Mouse (Mus musculus) cerebellum, adult 2 months (tissue): ENCODE measurements around the gene Tex36. TPM values are rescaled to one million over a fixed set of nuclear protein-coding genes. Genes with fewer than 3 reads are reported as not detected.
A peak's percentile ranks its signal among the peaks of the same experiment; 100 is the strongest.

Experiments
- DNase-seq, 2 experiments: peaks; one replicate each; pipeline ENCODE4 v3.0.0; 2021
- H3K27ac ChIP-seq: fragments of 200-500 bp; 2 replicates; pipeline ENCODE4 v1.5.1; 2012; ENCODE audit warnings: low read length, control low read depth, inconsistent platforms; ENCODE audit not compliant: insufficient read depth
- H3K27me3 ChIP-seq: fragments of 200-500 bp; 2 replicates; pipeline ENCODE4 v1.6.1; 2012; ENCODE audit warnings: inconsistent platforms, mild to moderate bottlenecking, low read length, moderate library complexity; ENCODE audit not compliant: control insufficient read depth, insufficient read depth
- H3K4me1 ChIP-seq: fragments of 200-500 bp; 2 replicates; pipeline ENCODE4 v1.6.1; 2011; ENCODE audit warnings: low read length; ENCODE audit not compliant: control insufficient read depth, insufficient read depth
- H3K4me3 ChIP-seq: fragments of 200-500 bp; replicated peaks from 2 replicates; pipeline ENCODE3; 2011; ENCODE audit warnings: mild to moderate bottlenecking, low read depth, low read length, control low read depth; ENCODE audit not compliant: insufficient read depth
- CTCF ChIP-seq: fragments of 200-500 bp; IDR thresholded peaks from 2 replicates; pipeline ENCODE4 v1.5.1; 2011; ENCODE audit warnings: low read depth, mild to moderate bottlenecking, control low read depth, low read length, moderate library complexity, borderline replicate concordance; ENCODE audit not compliant: insufficient read depth
- POLR2A ChIP-seq: fragments of 200-500 bp; IDR thresholded peaks from 2 replicates; pipeline ENCODE4 v1.6.1; 2011; ENCODE audit warnings: low read length, control low read depth, borderline replicate concordance; ENCODE audit not compliant: insufficient read depth
- WGBS: fragments of 180-500 bp; shearing (Covaris S2); methylation state at CpG from one replicate; pipeline ENCODE4 v1.1.7; 2018; 5-methylcytosine and 5-hydroxymethylcytosine counted together
- polyA plus RNA-seq: library from polyadenylated mRNA; depleted of rRNA; stranded (reverse); fragments of >200 nt; gene quantifications from 2 replicates; pipeline ENCODE4 v1.2.3, GENCODE M21; 2012

Gene Tex36
- polyA plus RNA-seq, 1 experiment: 0.41 TPM

- TF ChIP-seq POLR2A (no peak), CTCF (no peak)
- WGBS: 73% methylated on average over 13 of the region's 13 CpGs
- peak overlapping the region; percentile 73 for H3K27ac ChIP-seq
Observed at GRCm38 (mm10) chr7:133607883-133608575, 6.1 kb upstream of the Tex36 start.

DNA sequence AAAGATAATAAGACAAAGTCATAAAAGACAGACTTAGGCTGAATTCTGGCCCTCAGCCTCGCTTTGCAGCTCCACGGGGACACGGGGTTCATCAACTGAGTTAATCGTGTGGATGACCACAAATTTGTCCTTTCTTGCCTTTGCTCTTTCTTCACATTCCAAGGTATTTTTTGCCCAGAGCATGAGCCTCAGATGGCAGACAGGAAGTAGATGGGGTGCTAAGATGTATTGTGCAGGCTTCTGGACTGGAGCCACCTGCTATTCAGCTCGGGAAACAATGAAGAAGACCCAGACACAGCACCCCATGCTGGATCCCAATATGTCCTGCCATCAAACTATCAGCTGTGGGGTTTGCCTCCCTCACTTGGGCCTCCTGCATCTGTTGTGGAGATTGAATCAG is 5.4 kb upstream of the Tex36 start:
- TF ChIP-seq CTCF (no peak), POLR2A (no peak)
- Histone ChIP-seq H3K27ac (no peak overlapping the region), H3K4me3 (no peak overlapping the region), H3K4me1 (peaks cover 12% of the 10 kb centered on the region), H3K27me3 (no peaks in the 10 kb centered on the region)
- no peak for DNase-seq
- WGBS: 46% methylated on average over 5 of the region's 5 CpGs

More at GRCm38 (mm10) chr7:133607883-133608575, 6.1 kb upstream of the Tex36 start:
- H3K4me1 ChIP-seq: peaks cover 15% of the 10 kb centered on the region
- no peaks in the 10 kb centered on the region for H3K27me3 ChIP-seq
- DNase-seq: no peak
- no peak overlapping the region for H3K4me3 ChIP-seq

DNA sequence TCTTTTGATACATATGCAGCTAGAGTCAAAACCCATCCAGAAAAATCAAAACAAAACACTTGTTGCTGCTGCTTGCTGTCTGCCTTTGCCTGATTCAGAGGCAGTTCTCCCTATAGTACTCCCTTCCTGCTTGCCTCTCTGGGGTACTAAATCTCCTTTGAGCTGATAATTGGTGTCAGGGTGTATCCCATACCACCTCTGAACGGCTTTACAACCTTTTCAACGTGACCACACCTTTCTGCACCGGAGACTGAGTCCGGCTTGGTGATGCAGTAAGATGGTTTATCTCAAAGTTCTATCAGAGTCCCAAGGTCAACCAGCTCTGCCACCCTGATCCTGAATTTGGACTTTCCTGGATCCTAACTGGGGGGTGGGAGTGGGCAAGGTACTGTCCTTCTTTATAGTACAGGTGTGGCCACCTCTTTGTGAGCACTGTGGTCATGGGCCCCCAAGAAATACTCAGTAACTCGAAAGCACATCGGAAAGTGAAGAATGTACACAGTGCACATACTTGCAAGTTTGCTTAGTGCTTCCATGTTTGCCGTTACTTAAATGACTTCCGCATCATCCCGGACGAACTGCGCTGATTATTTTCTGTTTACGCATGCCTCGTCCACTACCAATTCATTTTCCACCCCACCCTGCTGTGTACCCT is 2.6 kb upstream of the Tex36 start:
- H3K27me3 ChIP-seq: no peaks in the 10 kb centered on the region
- no peak for DNase-seq
- TF ChIP-seq CTCF: no peak
- TF ChIP-seq POLR2A: no peak
- no peak overlapping the region for H3K27ac ChIP-seq
- H3K4me3 ChIP-seq: no peak overlapping the region
- peaks cover 8% of the 10 kb centered on the region for H3K4me1 ChIP-seq
- WGBS: 95% methylated on average over 13 of the region's 13 CpGs

GRCm38 (mm10) chr7:133603156-133603555 is 1.2 kb upstream of the Tex36 start:
- TF ChIP-seq CTCF (no peak), POLR2A (no peak)
- DNase-seq: no peak
- peaks cover 6% of the 10 kb centered on the region for H3K4me1 ChIP-seq
- H3K27me3 ChIP-seq: no peaks in the 10 kb centered on the region
- WGBS: 64% methylated on average over 2 of the region's 2 CpGs
- no peak overlapping the region for H3K4me3 ChIP-seq
- H3K27ac ChIP-seq: no peak overlapping the region

DNA sequence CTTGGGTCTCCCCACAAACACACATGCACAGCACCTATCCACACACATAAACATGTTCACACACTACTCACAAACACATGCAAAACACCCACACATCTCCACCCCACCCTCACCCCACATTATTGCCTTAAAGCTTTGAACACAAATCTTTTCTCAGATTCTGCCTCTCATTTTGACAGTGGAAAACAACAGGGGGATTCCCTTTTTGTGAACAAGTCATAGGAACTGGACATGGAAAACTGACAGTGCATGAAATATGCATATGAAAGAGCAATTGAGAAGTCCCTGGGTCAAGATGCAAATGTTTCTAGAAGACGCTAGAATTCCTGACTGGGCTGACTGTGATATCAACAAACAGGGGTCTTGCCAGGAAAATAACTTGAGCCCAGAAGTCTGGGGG is 1.4 kb downstream of the Tex36 start:
- no peak for TF ChIP-seq POLR2A
- TF ChIP-seq CTCF: no peak
- no peak overlapping the region for H3K27ac ChIP-seq
- no peaks in the 10 kb centered on the region for H3K4me1 ChIP-seq
- DNase-seq: no peak
- WGBS: 28% methylated on average over 1 of the region's 1 CpGs
- H3K27me3 ChIP-seq: no peaks in the 10 kb centered on the region
- H3K4me3 ChIP-seq: no peak overlapping the region

- Histone ChIP-seq H3K27ac (no peak overlapping the region), H3K4me3 (no peak overlapping the region), H3K27me3 (no peaks in the 10 kb centered on the region), H3K4me1 (no peaks in the 10 kb centered on the region)
- WGBS: 74% methylated on average over 1 of the region's 1 CpGs
- TF ChIP-seq CTCF (no peak), POLR2A (no peak)
- no peak for DNase-seq
Observed at GRCm38 (mm10) chr7:133591750-133592149, 10.2 kb downstream of the Tex36 start.

DNA sequence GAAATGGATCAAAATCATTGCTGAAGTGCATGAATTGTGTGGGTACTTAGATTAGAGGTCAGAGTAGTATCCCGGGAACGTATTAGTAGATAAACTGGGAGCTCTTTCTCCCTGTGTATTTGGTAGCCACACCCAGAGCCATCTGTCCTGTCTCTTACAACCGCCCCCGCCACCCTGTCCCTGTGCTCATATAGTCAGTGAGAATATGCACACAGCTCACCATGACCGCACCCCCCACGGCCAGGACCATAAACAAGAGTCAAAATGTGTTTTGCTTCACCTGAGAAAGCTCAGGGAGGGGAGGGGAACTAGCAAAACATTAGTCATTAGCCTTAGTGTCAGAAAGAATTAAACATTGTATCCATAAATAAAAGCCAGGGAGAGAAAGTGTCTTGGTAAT is 18.7 kb downstream of the Tex36 start:
- H3K27me3 ChIP-seq: no peaks in the 10 kb centered on the region
- no peak overlapping the region for H3K27ac ChIP-seq
- DNase-seq: no peak
- WGBS: 81% methylated on average over 6 of the region's 6 CpGs
- H3K4me1 ChIP-seq: 0 out of 2 replicates have a peak, but pooled peaks cover 2% of the 10 kb centered on the region
- TF ChIP-seq POLR2A (no peak), CTCF (no peak)
- H3K4me3 ChIP-seq: no peak overlapping the region

- 37% methylated on average over 4 of the region's 4 CpGs for whole genome bisulfite sequencing
- no peak for TF ChIP-seq CTCF
- no peak for TF ChIP-seq POLR2A
- Histone ChIP-seq H3K4me1 (0 out of 2 replicates have a peak, but pooled peaks cover 2% of the 10 kb centered on the region), H3K27me3 (no peaks in the 10 kb centered on the region), H3K4me3 (no peak overlapping the region), H3K27ac (no peak overlapping the region)
- no peak for DNase-seq
Observed at GRCm38 (mm10) chr7:133580296-133580640, 21.7 kb downstream of the Tex36 start.
